ENCODE assay signal across 23 mouse cellular contexts in the genomic region with DNA sequence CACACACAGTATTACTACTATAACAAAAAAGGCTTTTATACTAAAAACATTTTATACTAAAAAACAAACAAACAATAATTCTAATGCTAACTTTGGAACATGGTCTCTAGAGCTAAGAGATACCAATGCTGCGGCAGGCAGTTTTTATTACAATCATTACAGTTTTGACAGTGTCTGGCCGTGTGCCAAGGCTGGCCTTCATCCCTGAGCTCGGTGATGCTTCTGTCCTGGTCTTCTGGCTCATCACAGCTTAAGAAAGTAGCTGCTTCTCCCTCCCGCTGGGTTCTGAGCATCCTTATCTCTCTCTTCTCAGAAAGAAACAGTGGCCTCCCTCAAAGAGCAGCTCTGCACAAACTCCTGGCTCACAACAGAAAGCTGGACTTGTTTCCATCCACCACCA. TPM values are rescaled to one million over a fixed set of nuclear protein-coding genes. Genes with fewer than 3 reads are reported as not detected.
DNase-seq lines count a peak whose midpoint lies in the region; ATAC-seq lines count a peak whose summit lies in the region.
"Had no signal": no experiment of that assay in that cellular context is flagged by ENCODE, and none has a peak within 500 bp of the region (broad histone marks: within the 10 kb centered on the region; RNA-seq: fewer than 3 reads in every experiment).

No protein-coding gene starts in this region.

- DNase-seq in kidney, postnatal 10 days = peak; percentile 31
- no peak for DNase-seq in kidney, adult 11 months
- DNase-seq in adrenal gland, postnatal 25 days = peak; percentile 66
- no peak for DNase-seq in spleen, postnatal 10 days (ENCODE audit: low spot score in 2 of 2)
- DNase-seq: cerebellum, adult 2 months; cerebellum, postnatal 10 days; forebrain, postnatal 0 days; gastrocnemius, postnatal 14 days had no signal

- H3K36me3 ChIP-seq in midbrain, embryonic 12.5 days = peaks cover 23% of the 10 kb centered on the region
- H3K36me3 ChIP-seq in midbrain, embryonic 16.5 days (ENCODE audit: control insufficient read depth, insufficient read depth, low read length) = peaks cover 8% of the 10 kb centered on the region; the same call in 1 of the 2 replicates

- H3K27ac ChIP-seq in midbrain, embryonic 12.5 days (replicated peaks) = 0 out of 2 replicates have a peak overlapping the region, but pooled peaks have one; percentile 35
- H3K27ac ChIP-seq in midbrain, embryonic 16.5 days (ENCODE audit: low read length) = no peak overlapping the region
- H3K27ac ChIP-seq: embryonic facial prominence, embryonic 10.5 days; forebrain, embryonic 13.5 days; hindbrain, embryonic 12.5 days had no signal

- no peaks in the 10 kb centered on the region for H3K9me3 ChIP-seq in midbrain, embryonic 12.5 days
- H3K9me3 ChIP-seq in midbrain, embryonic 16.5 days (replicated peaks; ENCODE audit: control insufficient read depth, low read length, poor library complexity, severe bottlenecking) = no peaks in the 10 kb centered on the region
- H3K9me3 ChIP-seq: embryonic facial prominence, embryonic 10.5 days; forebrain, embryonic 13.5 days; heart, embryonic 12.5 days; hindbrain, embryonic 12.5 days had no signal

- H3K4me1 ChIP-seq in midbrain, embryonic 12.5 days = peaks cover 27% of the 10 kb centered on the region
- peaks cover 3% of the 10 kb centered on the region; the same call in 1 of the 2 replicates for H3K4me1 ChIP-seq in midbrain, embryonic 16.5 days (ENCODE audit: control insufficient read depth, insufficient read depth, low read length)
- H3K4me1 ChIP-seq: hindbrain, embryonic 12.5 days had no signal

- no peak overlapping the region for H3K4me2 ChIP-seq in midbrain, embryonic 12.5 days (replicated peaks)
- H3K4me2 ChIP-seq in midbrain, embryonic 16.5 days (ENCODE audit: low read length) = no peak overlapping the region
- H3K4me2 ChIP-seq: forebrain, embryonic 13.5 days; heart, embryonic 12.5 days; hindbrain, embryonic 12.5 days had no signal

- H3K9ac ChIP-seq in midbrain, embryonic 12.5 days (replicated peaks) = no peak overlapping the region
- no peak overlapping the region for H3K9ac ChIP-seq in midbrain, embryonic 16.5 days (ENCODE audit: low read depth, low read length)
- H3K9ac ChIP-seq: forebrain, embryonic 13.5 days; forebrain, postnatal 0 days; heart, embryonic 12.5 days; hindbrain, embryonic 12.5 days had no signal

- no peaks in the 10 kb centered on the region for H3K27me3 ChIP-seq in midbrain, embryonic 12.5 days
- no peaks in the 10 kb centered on the region for H3K27me3 ChIP-seq in midbrain, embryonic 16.5 days (ENCODE audit: control insufficient read depth, insufficient read depth, low read depth, low read length)
- H3K27me3 ChIP-seq: CH12.LX; forebrain, embryonic 13.5 days; heart, embryonic 12.5 days; hindbrain, embryonic 12.5 days; Patski had no signal

- ATAC-seq in midbrain, embryonic 12.5 days (ENCODE audit: low FRiP score, low read depth) = no peak
- ATAC-seq in midbrain, embryonic 16.5 days = no peak
- ATAC-seq: activated CD4-positive, CD25-positive, alpha-beta regulatory T cell, adult 4 months; forebrain, embryonic 13.5 days; forebrain, postnatal 0 days; hindbrain, embryonic 16.5 days; inflammation-experienced regulatory T-cells, adult 6 months; Patski had no signal

- no peak overlapping the region for H3K4me3 ChIP-seq in midbrain, embryonic 12.5 days
- no peak overlapping the region for H3K4me3 ChIP-seq in midbrain, embryonic 16.5 days (ENCODE audit: low read depth, low read length)
- H3K4me3 ChIP-seq: embryonic facial prominence, embryonic 10.5 days; forebrain, embryonic 13.5 days; heart, embryonic 12.5 days; hindbrain, embryonic 12.5 days had no signal

- WGBS in midbrain, embryonic 12.5 days = 65% methylated on average over 4 of the region's 4 CpGs
- 56% methylated on average over 4 of the region's 4 CpGs for WGBS in midbrain, embryonic 16.5 days

RNA-seq across cellular contexts. Expression of a gene that starts 56.0 kb away (rescaled TPM):
- 16.4 and 21.3 TPM in 2 replicates for polyA plus RNA-seq in midbrain, embryonic 12.5 days (2016; fragmentation: Nextera tagmentation; extraction: Ambion mirVana)
- polyA plus RNA-seq in midbrain, embryonic 16.5 days (2015; fragmentation: Nextera tagmentation; extraction: Ambion mirVana) = 18.8 and 21.2 TPM in 2 replicates
- total RNA-seq in adrenal gland, postnatal 25 days (2021) = 0.15 TPM in 1 of 2 replicates, not detected in the other
- total RNA-seq: gastrocnemius, adult 18-20 months; heart, adult 8-10 months; heart, postnatal 25 days had no signal
- polyA plus RNA-seq: heart, embryonic 16.5 days; Patski had no signal

Comparison
In these comparisons a context has a peak if more than half of its experiments do, and no peak if none do; other contexts are left out.
1. DNase-seq: peak in kidney, postnatal 10 days (single experiment) and adrenal gland, postnatal 25 days (single experiment); none in kidney, adult 11 months (single experiment) and spleen, postnatal 10 days (0 of 2).